Mouse (Mus musculus): ENCODE data around the gene Gjc1. TPM values are rescaled to one million over a fixed set of nuclear protein-coding genes. Genes with fewer than 3 reads are reported as not detected.
A peak's percentile ranks its signal among the peaks of the same experiment; 100 is the strongest.

Gjc1 gene
- polyA plus RNA-seq, 1 experiment from 2014 or later: 118 TPM

DNA sequence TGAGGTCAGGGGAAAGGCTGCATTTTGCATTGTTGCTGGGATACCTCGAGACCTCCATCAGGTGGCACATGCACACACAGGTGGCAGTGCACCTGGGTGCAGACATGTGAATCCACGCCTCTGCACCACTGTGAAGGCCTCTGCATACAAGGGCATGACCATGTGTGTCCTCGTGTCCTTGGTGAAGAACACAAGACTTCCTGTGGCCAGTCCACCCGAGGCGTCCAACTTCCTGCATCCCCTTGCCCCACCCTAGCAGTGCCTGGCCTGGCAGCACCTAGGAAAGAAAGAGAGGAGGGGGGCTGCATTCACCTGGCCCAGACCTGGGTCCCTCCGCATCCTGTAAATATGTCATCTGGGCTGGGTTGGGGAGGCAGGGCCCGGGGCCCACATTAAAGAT, 39.7 kb downstream of the Gjc1 start:
- H3K4me3 ChIP-seq (replicated peaks): no peak overlapping the region
- ATAC-seq (ENCODE audit: insufficient number of reproducible peaks, insufficient read depth, low FRiP score, low TSS enrichment, low read depth): no peak

DNA sequence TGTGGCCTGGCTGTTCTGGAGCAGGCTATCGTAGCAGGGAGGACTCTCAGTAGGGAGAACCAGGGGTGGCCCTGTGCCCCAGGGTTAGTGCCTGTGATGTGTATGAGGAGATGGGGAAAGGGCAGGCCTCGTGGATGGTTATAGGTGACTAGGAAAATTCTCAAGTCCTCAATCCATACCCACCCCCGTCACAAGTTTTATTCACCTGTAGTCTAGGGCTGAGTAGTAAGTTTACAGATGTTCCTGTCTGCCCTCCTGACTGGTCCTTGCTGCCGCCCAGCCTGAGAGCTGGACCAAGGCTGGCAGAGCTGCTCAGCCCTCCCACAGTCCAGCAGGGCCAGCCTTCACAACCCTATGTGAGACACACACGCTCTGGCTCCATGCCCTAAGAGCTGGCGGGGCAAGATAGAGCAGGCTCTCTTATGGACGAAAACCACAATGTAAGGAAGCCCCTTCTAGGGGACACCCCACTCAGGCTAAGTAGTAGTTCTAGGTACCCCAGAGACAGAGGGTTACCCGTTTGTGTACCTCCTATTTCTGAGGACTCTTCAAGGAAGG, 40.3 kb downstream of the Gjc1 start:
- no peaks in the 10 kb centered on the region for H3K9me3 ChIP-seq
- H3K4me1 ChIP-seq (replicated peaks): peaks cover 40% of the 10 kb centered on the region
- 0 out of 2 replicates have a peak overlapping the region, but pooled peaks have one; percentile 66 for H3K27ac ChIP-seq
- WGBS: 81% methylated on average over 8 of the region's 8 CpGs
- no peak for ATAC-seq (ENCODE audit: insufficient number of reproducible peaks, insufficient read depth, low FRiP score, low TSS enrichment, low read depth)
- H3K9ac ChIP-seq (replicated peaks): no peak overlapping the region
- no peak overlapping the region for H3K4me2 ChIP-seq
- peaks cover 17% of the 10 kb centered on the region for H3K36me3 ChIP-seq
- no peak overlapping the region for H3K4me3 ChIP-seq (replicated peaks)
- 0 out of 2 replicates have a peak, but pooled peaks cover 4% of the 10 kb centered on the region for H3K27me3 ChIP-seq

More for the DNA sequence above, 39.7 kb downstream of the Gjc1 start:
- H3K4me1 ChIP-seq (replicated peaks): peaks cover 40% of the 10 kb centered on the region
- H3K9me3 ChIP-seq: no peaks in the 10 kb centered on the region
- WGBS: 76% methylated on average over 7 of the region's 7 CpGs
- no peak overlapping the region for H3K9ac ChIP-seq (replicated peaks)
- 0 out of 2 replicates have a peak, but pooled peaks cover 4% of the 10 kb centered on the region for H3K27me3 ChIP-seq
- H3K4me2 ChIP-seq: no peak overlapping the region
- no peak overlapping the region for H3K27ac ChIP-seq
- peaks cover 17% of the 10 kb centered on the region for H3K36me3 ChIP-seq

DNA sequence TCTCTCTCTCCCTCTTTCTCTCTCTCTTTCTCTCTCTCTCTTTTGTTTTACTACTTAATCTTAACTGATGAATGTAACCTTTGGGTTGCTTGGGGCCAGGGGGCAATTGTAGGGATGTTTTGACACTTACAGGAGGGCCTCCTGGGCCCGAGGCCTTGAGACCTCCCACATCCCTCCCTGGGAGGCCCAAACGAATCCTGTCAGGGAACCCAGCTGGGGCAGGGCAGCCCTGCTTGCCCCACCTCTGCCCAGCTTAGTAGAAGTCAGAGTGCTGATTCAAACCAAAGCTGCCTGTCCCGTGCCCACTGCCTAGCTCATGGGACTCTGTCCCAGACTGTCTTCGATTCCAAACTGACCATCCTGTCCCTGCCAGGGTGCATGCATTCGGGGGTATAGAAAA, 40.9 kb downstream of the Gjc1 start:
- Histone ChIP-seq H3K9me3 (no peaks in the 10 kb centered on the region), H3K9ac (replicated peaks) (no peak overlapping the region), H3K4me1 (replicated peaks) (peaks cover 41% of the 10 kb centered on the region), H3K4me2 (no peak overlapping the region), H3K27ac (peak overlapping the region; percentile 66), H3K27me3 (0 out of 2 replicates have a peak, but pooled peaks cover 4% of the 10 kb centered on the region), H3K36me3 (peaks cover 17% of the 10 kb centered on the region), H3K4me3 (replicated peaks) (no peak overlapping the region)
- 42% methylated on average over 5 of the region's 5 CpGs for WGBS
- no peak for ATAC-seq (ENCODE audit: insufficient number of reproducible peaks, insufficient read depth, low FRiP score, low TSS enrichment, low read depth)

DNA sequence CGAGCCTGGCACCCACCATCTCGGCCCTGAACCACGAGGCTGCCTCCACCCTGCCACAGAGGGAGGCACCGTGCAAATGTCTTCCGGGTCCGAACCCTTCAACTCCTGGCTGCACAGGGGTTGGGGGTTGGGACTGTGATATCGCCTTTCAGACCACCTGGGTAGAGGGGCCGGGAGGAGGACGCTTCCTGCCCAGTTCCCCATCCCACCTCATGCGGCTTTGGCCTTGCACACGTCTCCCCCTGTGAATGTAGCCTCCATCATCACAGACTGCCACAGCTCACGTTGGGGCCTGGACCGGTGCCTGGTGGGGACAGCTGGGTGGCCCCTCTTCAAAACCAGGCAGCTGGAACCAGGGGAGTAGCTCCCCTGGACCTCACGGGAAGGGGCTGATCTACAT, 41.3 kb downstream of the Gjc1 start:
- no peak for ATAC-seq (ENCODE audit: insufficient number of reproducible peaks, insufficient read depth, low FRiP score, low TSS enrichment, low read depth)
- 23% methylated on average over 14 of the region's 14 CpGs for WGBS
- peaks cover 17% of the 10 kb centered on the region for H3K36me3 ChIP-seq
- peak overlapping the region; percentile 26 for H3K4me3 ChIP-seq (replicated peaks)
- H3K9ac ChIP-seq (replicated peaks): peak overlapping the region; percentile 47; the same call in 1 of the 2 replicates
- H3K27me3 ChIP-seq: 0 out of 2 replicates have a peak, but pooled peaks cover 7% of the 10 kb centered on the region
- H3K4me2 ChIP-seq: peak overlapping the region; percentile 46
- no peaks in the 10 kb centered on the region for H3K9me3 ChIP-seq
- peak overlapping the region; percentile 66 for H3K27ac ChIP-seq
- peaks cover 46% of the 10 kb centered on the region for H3K4me1 ChIP-seq (replicated peaks)

DNA sequence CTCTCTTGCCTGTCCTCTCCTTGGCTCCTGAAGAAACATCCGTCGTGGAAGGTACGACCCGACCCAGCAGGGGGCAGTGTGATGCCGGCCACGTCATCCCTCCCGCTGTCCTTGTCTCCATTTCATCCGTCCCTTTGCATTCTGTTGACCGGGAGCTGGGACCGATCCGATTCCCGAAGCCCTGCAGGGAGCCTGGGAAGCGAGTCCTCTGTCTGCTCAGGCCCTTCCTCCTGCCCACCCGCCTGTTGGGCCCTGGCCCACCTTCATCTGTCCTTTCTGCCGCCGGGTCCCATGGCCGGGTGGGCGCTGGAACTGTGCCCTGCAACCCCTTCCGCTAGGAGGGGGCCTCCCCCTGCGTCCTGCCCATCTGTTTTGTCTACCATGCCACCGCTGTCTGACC, 41.9 kb downstream of the Gjc1 start:
- no peaks in the 10 kb centered on the region for H3K9me3 ChIP-seq
- ATAC-seq (ENCODE audit: insufficient number of reproducible peaks, insufficient read depth, low FRiP score, low TSS enrichment, low read depth): no peak
- H3K27ac ChIP-seq: peak overlapping the region; percentile 66

DNA sequence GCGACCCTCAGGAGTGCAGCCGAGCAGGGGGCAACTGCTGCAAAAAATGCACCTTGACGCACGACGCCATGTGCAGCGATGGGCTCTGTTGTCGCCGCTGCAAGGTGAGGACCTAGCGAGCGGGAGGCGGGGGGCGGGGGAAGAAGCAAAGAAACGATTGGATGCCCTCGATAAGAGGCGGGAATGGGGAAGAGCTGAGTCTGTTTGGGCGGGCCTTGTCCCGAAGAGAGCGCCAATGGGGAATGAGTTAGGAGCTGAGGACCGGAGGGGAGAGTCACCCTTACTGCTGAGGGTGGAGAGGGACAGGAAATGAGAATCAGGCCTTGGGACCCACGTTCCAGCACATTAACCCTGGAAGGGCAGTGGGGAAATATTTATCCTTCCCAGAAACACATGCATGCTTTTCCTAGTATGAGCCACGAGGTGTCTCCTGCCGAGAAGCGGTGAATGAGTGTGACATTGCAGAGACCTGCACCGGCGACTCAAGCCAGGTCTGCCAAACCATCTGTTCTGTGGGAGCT, 44.8 kb downstream of the Gjc1 start:
- peak overlapping the region; percentile 97 for H3K27ac ChIP-seq
- peaks cover 17% of the 10 kb centered on the region for H3K36me3 ChIP-seq
- peak overlapping the region; percentile 64 for H3K4me3 ChIP-seq (replicated peaks)
- no peaks in the 10 kb centered on the region for H3K9me3 ChIP-seq
- peak overlapping the region; percentile 81 for H3K4me2 ChIP-seq
- H3K27me3 ChIP-seq: 0 out of 2 replicates have a peak, but pooled peaks cover 5% of the 10 kb centered on the region
- H3K9ac ChIP-seq (replicated peaks): peak overlapping the region; percentile 84
- 1% methylated on average over 24 of the region's 25 CpGs for WGBS
- H3K4me1 ChIP-seq (replicated peaks): peaks cover 71% of the 10 kb centered on the region
- ATAC-seq (ENCODE audit: insufficient number of reproducible peaks, insufficient read depth, low FRiP score, low TSS enrichment, low read depth): peak; percentile 88

More for the DNA sequence above, 41.9 kb downstream of the Gjc1 start:
- Histone ChIP-seq H3K36me3 (peaks cover 17% of the 10 kb centered on the region), H3K4me1 (replicated peaks) (peaks cover 51% of the 10 kb centered on the region), H3K4me2 (peak overlapping the region; percentile 46), H3K27me3 (0 out of 2 replicates have a peak, but pooled peaks cover 7% of the 10 kb centered on the region), H3K9ac (replicated peaks) (peak overlapping the region; percentile 47; the same call in 1 of the 2 replicates), H3K4me3 (replicated peaks) (peak overlapping the region; percentile 26)
- 34% methylated on average over 21 of the region's 21 CpGs for WGBS

DNA sequence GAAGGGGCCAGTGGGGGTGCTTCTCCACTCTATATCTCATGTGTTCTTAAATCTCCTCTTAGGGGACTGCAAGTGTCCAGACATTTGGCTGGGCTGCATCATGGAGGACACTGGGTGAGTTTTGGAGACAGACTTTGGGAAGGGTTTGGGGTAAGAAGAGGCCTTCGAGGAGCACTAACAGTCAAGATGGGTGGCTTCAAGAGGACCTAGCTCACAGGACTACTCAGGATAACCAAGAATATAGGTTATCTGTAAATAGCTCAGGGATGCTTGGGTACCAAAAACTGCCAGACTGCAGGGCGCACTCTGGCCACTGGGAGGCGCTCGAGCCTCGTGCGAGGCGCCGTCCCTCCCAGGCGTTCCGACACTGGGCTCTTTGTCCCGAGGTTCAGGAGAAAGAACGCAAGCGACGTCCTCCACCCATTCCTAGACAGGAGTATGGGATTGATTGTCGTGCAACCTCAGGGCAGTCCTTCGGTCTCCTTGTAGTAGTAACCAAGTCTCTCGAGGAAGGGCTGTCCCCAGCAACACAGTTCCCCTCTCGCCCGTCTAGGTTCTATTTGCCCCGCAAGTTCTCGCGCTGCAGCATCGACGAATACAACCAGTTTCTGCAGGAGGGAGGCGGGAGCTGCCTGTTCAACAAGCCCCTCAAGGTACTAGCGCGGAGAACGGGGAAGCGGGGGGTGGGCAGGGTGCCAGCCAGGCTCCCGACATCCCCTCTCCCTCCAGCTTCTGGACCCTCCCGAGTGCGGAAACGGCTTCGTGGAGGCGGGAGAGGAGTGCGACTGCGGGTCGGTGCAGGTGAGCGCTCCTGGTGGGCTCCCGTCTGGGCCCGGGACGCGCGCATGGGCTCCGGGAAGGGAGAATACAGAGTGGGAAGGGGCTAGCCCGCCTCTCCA, 45.5 kb downstream of the Gjc1 start:
- Histone ChIP-seq H3K27ac (peak overlapping the region; percentile 97), H3K4me3 (replicated peaks) (peak overlapping the region; percentile 64), H3K9me3 (no peaks in the 10 kb centered on the region), H3K4me2 (peak overlapping the region; percentile 81), H3K36me3 (peaks cover 17% of the 10 kb centered on the region), H3K27me3 (0 out of 2 replicates have a peak, but pooled peaks cover 5% of the 10 kb centered on the region), H3K9ac (replicated peaks) (peak overlapping the region; percentile 84), H3K4me1 (replicated peaks) (peaks cover 67% of the 10 kb centered on the region)
- peak; percentile 17; the same call in 1 of the 2 replicates for ATAC-seq (ENCODE audit: insufficient number of reproducible peaks, insufficient read depth, low FRiP score, low TSS enrichment, low read depth)
- WGBS: under 1% methylated on average over 46 of the region's 46 CpGs

DNA sequence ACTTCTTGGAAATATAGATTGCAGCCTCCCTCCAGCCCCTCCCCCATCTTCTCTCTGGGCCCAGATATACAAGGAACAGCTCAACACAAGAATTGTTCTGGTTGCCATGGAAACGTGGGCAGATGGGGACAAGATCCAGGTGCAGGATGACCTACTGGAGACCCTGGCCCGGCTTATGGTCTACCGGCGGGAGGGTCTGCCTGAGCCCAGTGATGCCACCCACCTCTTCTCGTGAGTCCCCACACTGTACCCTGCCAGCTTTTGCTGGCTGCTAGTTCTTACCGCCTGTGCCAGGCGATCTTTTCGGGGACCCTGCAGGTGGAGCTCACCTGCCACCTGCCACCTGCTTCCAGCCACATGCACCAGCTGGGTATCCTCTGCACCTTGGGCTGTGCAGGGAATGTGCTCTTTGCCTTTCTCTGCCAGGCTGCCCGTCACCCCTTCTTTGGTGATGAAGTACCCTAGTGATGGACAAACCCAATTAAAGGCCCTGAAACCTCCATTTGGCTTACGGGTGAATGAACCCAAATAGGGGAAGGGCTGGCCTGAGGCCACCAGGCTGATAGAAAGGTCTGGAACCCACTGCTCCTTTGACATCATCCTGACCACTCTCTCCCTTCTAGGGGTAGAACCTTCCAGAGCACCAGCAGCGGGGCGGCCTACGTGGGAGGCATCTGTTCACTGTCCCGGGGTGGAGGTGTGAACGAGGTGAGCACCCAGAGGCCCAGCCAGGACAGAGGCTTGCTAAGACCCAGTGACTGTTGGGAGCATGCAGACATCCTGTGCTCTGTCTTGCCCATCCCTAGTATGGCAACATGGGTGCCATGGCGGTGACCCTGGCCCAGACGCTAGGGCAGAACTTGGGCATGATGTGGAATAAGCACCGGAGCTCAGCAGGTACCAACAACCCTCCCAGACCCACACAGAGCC, 46.5 kb downstream of the Gjc1 start:
- no peak for ATAC-seq (ENCODE audit: insufficient number of reproducible peaks, insufficient read depth, low FRiP score, low TSS enrichment, low read depth)
- H3K4me3 ChIP-seq (replicated peaks): no peak overlapping the region
- no peak overlapping the region for H3K27ac ChIP-seq
- 69% methylated on average over 18 of the region's 18 CpGs for WGBS
- H3K9ac ChIP-seq (replicated peaks): no peak overlapping the region; the same call in 1 of the 2 replicates
- H3K4me2 ChIP-seq: 0 out of 2 replicates have a peak overlapping the region, but pooled peaks have one; percentile 10
- H3K9me3 ChIP-seq: no peaks in the 10 kb centered on the region
- peaks cover 17% of the 10 kb centered on the region for H3K36me3 ChIP-seq
- H3K27me3 ChIP-seq: 0 out of 2 replicates have a peak, but pooled peaks cover 5% of the 10 kb centered on the region
- peaks cover 58% of the 10 kb centered on the region for H3K4me1 ChIP-seq (replicated peaks)

DNA sequence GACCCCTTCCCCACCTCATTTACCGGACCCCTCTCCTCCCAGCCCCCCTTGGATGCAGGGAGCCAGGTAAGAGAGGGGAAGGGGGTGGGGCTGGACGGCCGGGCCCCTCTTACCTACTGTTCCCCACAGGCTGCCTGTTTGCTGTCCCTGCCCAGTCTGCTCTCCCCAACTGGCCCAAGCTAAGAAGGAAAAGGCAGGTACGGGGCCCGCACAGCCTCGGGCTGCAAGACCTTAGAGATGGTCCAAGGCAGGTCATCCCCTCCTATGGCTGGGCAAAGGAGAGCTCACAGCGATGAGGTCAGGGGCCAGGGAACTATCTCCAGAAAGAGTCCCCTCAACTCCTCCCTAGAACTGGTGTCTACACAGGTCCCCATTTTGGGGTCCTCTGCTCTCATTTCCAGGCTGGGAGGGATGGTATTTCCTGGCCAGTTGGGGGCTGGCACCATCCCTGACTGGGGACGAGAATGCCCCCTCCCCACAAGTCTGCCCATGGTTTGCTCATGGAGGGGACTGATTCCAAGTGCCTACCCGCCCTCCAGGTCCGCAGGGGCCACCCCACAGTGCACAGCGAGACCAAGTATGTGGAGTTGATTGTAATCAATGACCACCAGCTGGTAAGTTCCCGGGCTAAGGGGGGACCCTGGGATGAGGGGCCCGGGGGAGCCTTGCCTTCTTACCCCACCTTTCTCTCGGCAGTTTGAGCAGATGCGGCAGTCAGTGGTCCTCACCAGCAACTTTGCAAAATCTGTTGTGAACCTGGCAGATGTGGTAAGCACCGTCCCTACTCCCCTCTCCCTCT, 47.4 kb downstream of the Gjc1 start:
- Histone ChIP-seq H3K27ac (no peak overlapping the region), H3K9me3 (no peaks in the 10 kb centered on the region), H3K36me3 (peaks cover 14% of the 10 kb centered on the region), H3K27me3 (0 out of 2 replicates have a peak, but pooled peaks cover 5% of the 10 kb centered on the region), H3K4me1 (replicated peaks) (peaks cover 53% of the 10 kb centered on the region), H3K4me3 (replicated peaks) (no peak overlapping the region), H3K4me2 (0 out of 2 replicates have a peak overlapping the region, but pooled peaks have one; percentile 10), H3K9ac (replicated peaks) (peak overlapping the region; percentile 14; the same call in 1 of the 2 replicates)
- WGBS: 32% methylated on average over 16 of the region's 16 CpGs
- ATAC-seq (ENCODE audit: insufficient number of reproducible peaks, insufficient read depth, low FRiP score, low TSS enrichment, low read depth): no peak

Data from limb, embryonic 12.5 days (tissue).